Mouse (Mus musculus) mouse embryonic stem cell (cell line): ENCODE measurements around the gene Adam1b.

Source experiments
- in situ Hi-C, 2 experiments: fragments of 300-500 bp; cut with MboI; formaldehyde crosslinking; loops; 1 replicate in 1 of 2; 3 replicates in 1 of 2; pipeline ENCODE4 v1.14.3; 2019 to 2020; ENCODE audit warnings: low sequenced_read_pairs in 2 of 2, low pct_unique_long_range_greater_than_20kb in 1 of 2, mixed read lengths in 1 of 2; ENCODE audit not compliant: unreplicated experiment in 1 of 2

Gene Adam1b

GRCm38 (mm10) chr5:121503231-121503630 is at the start of gene Adam1b:
Adam1b (minus strand) TSS chr5:121503435.
- in situ Hi-C loops: no loop called here

- in situ Hi-C loops: no loop called here
These were observed 46.0 kb upstream of the Adam1b start for GRCm38 (mm10) chr5:121549196-121549595.

- in situ Hi-C loops: no loop called here
These were observed 43.8 kb upstream of the Adam1b start for GRCm38 (mm10) chr5:121547084-121547483.

GRCm38 (mm10) chr5:121546530-121546895 is 43.3 kb upstream of the Adam1b start:
- in situ Hi-C loops: no loop called here

GRCm38 (mm10) chr5:121545793-121546529 is 42.7 kb upstream of the Adam1b start, which contains the start of gene Mapkapk5:
Mapkapk5 (minus strand) TSS chr5:121545905.
- in situ Hi-C loops: no loop called here

- in situ Hi-C loops: no loop called here
These were observed 41.9 kb upstream of the Adam1b start, which contains the start of the genes Adam1a and Gm42878 for GRCm38 (mm10) chr5:121544910-121545792. Adam1a (minus strand) TSS chr5:121545482. Gm42878 (minus strand) TSS chr5:121545482.

- in situ Hi-C loops: no loop called here
These were observed 40.1 kb upstream of the Adam1b start for GRCm38 (mm10) chr5:121543370-121543769.

- in situ Hi-C loops: no loop called here
These were observed 38.0 kb upstream of the Adam1b start for GRCm38 (mm10) chr5:121541235-121541634.

- in situ Hi-C loops: no loop called here
These were observed 36.8 kb upstream of the Adam1b start for GRCm38 (mm10) chr5:121540066-121540465.

- in situ Hi-C loops: no loop called here
These were observed 34.4 kb upstream of the Adam1b start for GRCm38 (mm10) chr5:121537588-121537987.

GRCm38 (mm10) chr5:121536921-121537555 is 33.8 kb upstream of the Adam1b start:
- in situ Hi-C loops: no loop called here

- in situ Hi-C loops: no loop called here
These were observed 31.9 kb upstream of the Adam1b start for GRCm38 (mm10) chr5:121535116-121535515.

- in situ Hi-C loops: no loop called here
These were observed 31.3 kb upstream of the Adam1b start for GRCm38 (mm10) chr5:121534521-121534920.

- in situ Hi-C loops: no loop called here
These were observed 23.7 kb upstream of the Adam1b start for GRCm38 (mm10) chr5:121526961-121527360.

- in situ Hi-C loops: no loop called here
These were observed 23.3 kb upstream of the Adam1b start for GRCm38 (mm10) chr5:121526526-121526925.

GRCm38 (mm10) chr5:121525774-121526450 is 22.7 kb upstream of the Adam1b start:
- in situ Hi-C loops: no loop called here

- in situ Hi-C loops: loop anchor here in 1 of 2 experiments (10.0 kb wide), 1 partner anchor 85 kb away; no protein-coding TSS in a partner anchor
These were observed 16.5 kb upstream of the Adam1b start for GRCm38 (mm10) chr5:121519758-121520157.

GRCm38 (mm10) chr5:121518983-121519382 is 15.7 kb upstream of the Adam1b start:
- in situ Hi-C loops: loop anchor here in 1 of 2 experiments (10.0 kb wide), 1 partner anchor 86 kb away; no protein-coding TSS in a partner anchor
